Mouse (Mus musculus) ES-E14 (cell line): ENCODE measurements around the gene Minos1.

Experiments used
- CHD2 ChIP-seq: IDR thresholded peaks from 2 replicates; pipeline ENCODE4 v1.6.1; 2014; ENCODE audit warnings: mild to moderate bottlenecking, low read depth, low read length, inconsistent platforms
- ZC3H11A ChIP-seq: IDR thresholded peaks from 2 replicates; pipeline ENCODE4 v1.6.1; 2012; ENCODE audit warnings: low read depth, mild to moderate bottlenecking, inconsistent platforms, low read length, borderline replicate concordance
- ZNF384 ChIP-seq: IDR thresholded peaks from 2 replicates; pipeline ENCODE4 v1.6.1; 2012; ENCODE audit warnings: low read depth, low read length, inconsistent platforms

GRCm38 (mm10) chr4:139168985-139169747 is 38.3 kb upstream of the Minos1 start:
- TF ChIP-seq ZNF384 (no peak), CHD2 (no peak), ZC3H11A (no peak)
